Comparison of ENCODE assay signal across 17 mouse cellular contexts in genomic region chr14:32531371-32531770, GRCm38 (mm10). TPM values are rescaled to one million over a fixed set of nuclear protein-coding genes. Genes with fewer than 3 reads are reported as not detected.
A peak's percentile ranks its signal among the peaks of the same experiment; 100 is the strongest.
DNase-seq lines count a peak whose midpoint lies in the region; ATAC-seq lines count a peak whose summit lies in the region.
"Had no signal": no experiment of that assay in that cellular context is flagged by ENCODE, and none has a peak within 500 bp of the region (broad histone marks: within the 10 kb centered on the region; RNA-seq: fewer than 3 reads in every experiment).

No protein-coding gene starts in this region.

- H3K4me1 ChIP-seq in hindbrain, embryonic 14.5 days (replicated peaks; ENCODE audit: control insufficient read depth, insufficient read depth, low read length), result no peaks in the 10 kb centered on the region; the same call in 1 of the 2 replicates
- H3K4me1 ChIP-seq in hindbrain, embryonic 11.5 days (replicated peaks; ENCODE audit: control insufficient read depth, insufficient read depth, low read length), result no peaks in the 10 kb centered on the region
- peaks cover 16% of the 10 kb centered on the region for H3K4me1 ChIP-seq in midbrain, embryonic 10.5 days
- 0 out of 2 replicates have a peak, but pooled peaks cover 4% of the 10 kb centered on the region for H3K4me1 ChIP-seq in midbrain, embryonic 14.5 days (ENCODE audit: control insufficient read depth, insufficient read depth, low read length)
- H3K4me1 ChIP-seq in forebrain, embryonic 14.5 days (ENCODE audit: control insufficient read depth, insufficient read depth, low read length), result peaks cover 3% of the 10 kb centered on the region; the same call in 1 of the 2 replicates
- peaks cover 14% of the 10 kb centered on the region for H3K4me1 ChIP-seq in hindbrain, embryonic 16.5 days (ENCODE audit: control insufficient read depth, insufficient read depth, low read depth, low read length)
- no peaks in the 10 kb centered on the region for H3K4me1 ChIP-seq in intestine, embryonic 15.5 days (replicated peaks)
- H3K4me1 ChIP-seq: stomach, embryonic 15.5 days had no signal

- ATAC-seq in hindbrain, embryonic 14.5 days (ENCODE audit: low FRiP score), result 0 out of 2 replicates have a peak, but pooled peaks have one; percentile 27
- ATAC-seq in hindbrain, embryonic 11.5 days (ENCODE audit: low FRiP score), result no peak
- no peak for ATAC-seq in midbrain, embryonic 14.5 days (ENCODE audit: low FRiP score, low TSS enrichment)
- ATAC-seq in forebrain, embryonic 14.5 days, result peak; percentile 42; the same call in 1 of the 2 replicates
- ATAC-seq in hindbrain, embryonic 16.5 days, result no peak; the same call in 1 of the 2 replicates
- no peak for ATAC-seq in intestine, embryonic 15.5 days

- H3K36me3 ChIP-seq in hindbrain, embryonic 14.5 days (replicated peaks; ENCODE audit: control insufficient read depth, insufficient read depth), result peaks cover 18% of the 10 kb centered on the region
- no peaks in the 10 kb centered on the region for H3K36me3 ChIP-seq in hindbrain, embryonic 11.5 days (ENCODE audit: control insufficient read depth, insufficient read depth, low read length)
- H3K36me3 ChIP-seq in midbrain, embryonic 10.5 days, result peaks cover 61% of the 10 kb centered on the region
- H3K36me3 ChIP-seq in midbrain, embryonic 14.5 days (ENCODE audit: control insufficient read depth, insufficient read depth, low read length), result peaks cover 28% of the 10 kb centered on the region
- peaks cover 40% of the 10 kb centered on the region for H3K36me3 ChIP-seq in forebrain, embryonic 14.5 days (ENCODE audit: control insufficient read depth, insufficient read depth, low read length)
- peaks cover 3% of the 10 kb centered on the region; the same call in 1 of the 2 replicates for H3K36me3 ChIP-seq in hindbrain, embryonic 16.5 days (ENCODE audit: control insufficient read depth, insufficient read depth, low read length)
- 0 out of 2 replicates have a peak, but pooled peaks cover 4% of the 10 kb centered on the region for H3K36me3 ChIP-seq in intestine, embryonic 15.5 days

- 85% methylated on average over 3 of the region's 3 CpGs for WGBS in hindbrain, embryonic 14.5 days
- WGBS in hindbrain, embryonic 11.5 days, result 96% methylated on average over 3 of the region's 3 CpGs
- 87% methylated on average over 3 of the region's 3 CpGs for WGBS in midbrain, embryonic 10.5 days
- 86% methylated on average over 3 of the region's 3 CpGs for WGBS in midbrain, embryonic 14.5 days
- 45% methylated on average over 3 of the region's 3 CpGs for WGBS in forebrain, embryonic 14.5 days
- WGBS in hindbrain, embryonic 16.5 days, result 79% methylated on average over 3 of the region's 3 CpGs
- 87% methylated on average over 3 of the region's 3 CpGs for WGBS in intestine, embryonic 15.5 days

- H3K27me3 ChIP-seq in hindbrain, embryonic 14.5 days (ENCODE audit: control insufficient read depth, insufficient read depth, low read length), result no peaks in the 10 kb centered on the region
- H3K27me3 ChIP-seq in hindbrain, embryonic 11.5 days (ENCODE audit: control insufficient read depth, insufficient read depth, low read length), result no peaks in the 10 kb centered on the region
- no peaks in the 10 kb centered on the region for H3K27me3 ChIP-seq in midbrain, embryonic 10.5 days (ENCODE audit: low read depth, poor library complexity, severe bottlenecking)
- H3K27me3 ChIP-seq in midbrain, embryonic 14.5 days (ENCODE audit: control insufficient read depth, insufficient read depth, low read length), result no peaks in the 10 kb centered on the region
- H3K27me3 ChIP-seq in forebrain, embryonic 14.5 days (replicated peaks; ENCODE audit: control insufficient read depth, insufficient read depth, low read length), result no peaks in the 10 kb centered on the region
- no peaks in the 10 kb centered on the region for H3K27me3 ChIP-seq in hindbrain, embryonic 16.5 days (replicated peaks; ENCODE audit: control insufficient read depth, insufficient read depth, low read length)
- no peaks in the 10 kb centered on the region for H3K27me3 ChIP-seq in intestine, embryonic 15.5 days (replicated peaks)
- H3K27me3 ChIP-seq: embryonic facial prominence, embryonic 12.5 days; limb, embryonic 15.5 days; liver, embryonic 15.5 days; stomach, embryonic 15.5 days had no signal

- 0 out of 2 replicates have a peak overlapping the region, but pooled peaks have one; percentile 26 for H3K9ac ChIP-seq in hindbrain, embryonic 14.5 days
- H3K9ac ChIP-seq in hindbrain, embryonic 11.5 days (ENCODE audit: low read depth, low read length), result no peak overlapping the region
- H3K9ac ChIP-seq in midbrain, embryonic 14.5 days (replicated peaks; ENCODE audit: low read length), result no peak overlapping the region
- 0 out of 2 replicates have a peak overlapping the region, but pooled peaks have one; percentile 8 for H3K9ac ChIP-seq in forebrain, embryonic 14.5 days (ENCODE audit: low read length)
- H3K9ac ChIP-seq in hindbrain, embryonic 16.5 days (ENCODE audit: low read depth, low read length), result 0 out of 2 replicates have a peak overlapping the region, but pooled peaks have one; percentile 11
- H3K9ac ChIP-seq in intestine, embryonic 15.5 days, result no peak overlapping the region
- H3K9ac ChIP-seq: embryonic facial prominence, embryonic 12.5 days; limb, embryonic 15.5 days; liver, embryonic 15.5 days; stomach, embryonic 15.5 days had no signal

- DNase-seq in hindbrain, embryonic 14.5 days (ENCODE audit: low spot score), result no peak
- DNase-seq in hindbrain, embryonic 11.5 days (ENCODE audit: low spot score), result no peak
- no peak for DNase-seq in midbrain, embryonic 10.5 days (ENCODE audit: low spot score)
- DNase-seq in midbrain, embryonic 14.5 days, result no peak
- DNase-seq in forebrain, embryonic 14.5 days (ENCODE audit: low spot score), result no peak
- DNase-seq in spleen, adult 18-20 months, result no peak
- DNase-seq: gastrocnemius, postnatal 36 days; right cerebral cortex, postnatal 25 days; thymus, adult 18-20 months had no signal

- H3K4me3 ChIP-seq in hindbrain, embryonic 14.5 days (replicated peaks; ENCODE audit: low read length), result no peak overlapping the region
- H3K4me3 ChIP-seq in hindbrain, embryonic 11.5 days (ENCODE audit: low read depth, low read length), result no peak overlapping the region
- no peak overlapping the region for H3K4me3 ChIP-seq in midbrain, embryonic 10.5 days
- H3K4me3 ChIP-seq in midbrain, embryonic 14.5 days (replicated peaks; ENCODE audit: low read depth, low read length), result no peak overlapping the region
- H3K4me3 ChIP-seq in forebrain, embryonic 14.5 days (ENCODE audit: low read depth, low read length), result no peak overlapping the region
- H3K4me3 ChIP-seq in hindbrain, embryonic 16.5 days (ENCODE audit: low read length), result no peak overlapping the region
- no peak overlapping the region for H3K4me3 ChIP-seq in intestine, embryonic 15.5 days (replicated peaks)
- H3K4me3 ChIP-seq: embryonic facial prominence, embryonic 12.5 days; erythroblast, embryonic 14.5 days; layer of hippocampus, adult 2 months; limb, embryonic 15.5 days; liver, embryonic 15.5 days; stomach, embryonic 15.5 days had no signal

- H3K4me2 ChIP-seq in hindbrain, embryonic 14.5 days (replicated peaks), result no peak overlapping the region
- no peak overlapping the region for H3K4me2 ChIP-seq in hindbrain, embryonic 11.5 days (replicated peaks; ENCODE audit: low read depth, low read length)
- no peak overlapping the region for H3K4me2 ChIP-seq in midbrain, embryonic 14.5 days (ENCODE audit: low read length)
- H3K4me2 ChIP-seq in forebrain, embryonic 14.5 days (ENCODE audit: low read length), result no peak overlapping the region
- no peak overlapping the region for H3K4me2 ChIP-seq in hindbrain, embryonic 16.5 days (ENCODE audit: low read length)
- no peak overlapping the region for H3K4me2 ChIP-seq in intestine, embryonic 15.5 days (replicated peaks)
- H3K4me2 ChIP-seq: embryonic facial prominence, embryonic 12.5 days; limb, embryonic 15.5 days; liver, embryonic 15.5 days; stomach, embryonic 15.5 days had no signal

- no peaks in the 10 kb centered on the region for H3K9me3 ChIP-seq in hindbrain, embryonic 14.5 days (ENCODE audit: control insufficient read depth, low read length)
- no peaks in the 10 kb centered on the region for H3K9me3 ChIP-seq in hindbrain, embryonic 11.5 days (ENCODE audit: control insufficient read depth, low read length)
- no peaks in the 10 kb centered on the region for H3K9me3 ChIP-seq in midbrain, embryonic 10.5 days (replicated peaks)
- H3K9me3 ChIP-seq in midbrain, embryonic 14.5 days (ENCODE audit: control insufficient read depth, low read length), result no peaks in the 10 kb centered on the region
- no peaks in the 10 kb centered on the region for H3K9me3 ChIP-seq in forebrain, embryonic 14.5 days (replicated peaks; ENCODE audit: control insufficient read depth, low read length)
- no peaks in the 10 kb centered on the region for H3K9me3 ChIP-seq in hindbrain, embryonic 16.5 days (ENCODE audit: control insufficient read depth, low read length)
- H3K9me3 ChIP-seq in intestine, embryonic 15.5 days, result no peaks in the 10 kb centered on the region
- H3K9me3 ChIP-seq: embryonic facial prominence, embryonic 12.5 days; limb, embryonic 15.5 days; liver, embryonic 15.5 days; stomach, embryonic 15.5 days had no signal

- H3K27ac ChIP-seq in hindbrain, embryonic 14.5 days, result no peak overlapping the region
- H3K27ac ChIP-seq in hindbrain, embryonic 11.5 days (ENCODE audit: low read depth, low read length), result no peak overlapping the region
- 0 out of 2 replicates have a peak overlapping the region, but pooled peaks have one; percentile 33 for H3K27ac ChIP-seq in midbrain, embryonic 10.5 days (replicated peaks)
- H3K27ac ChIP-seq in midbrain, embryonic 14.5 days (replicated peaks; ENCODE audit: low read depth, low read length), result no peak overlapping the region
- H3K27ac ChIP-seq in forebrain, embryonic 14.5 days (ENCODE audit: low read depth, low read length), result no peak overlapping the region
- no peak overlapping the region for H3K27ac ChIP-seq in hindbrain, embryonic 16.5 days (ENCODE audit: low read depth, low read length)
- no peak overlapping the region for H3K27ac ChIP-seq in intestine, embryonic 15.5 days
- H3K27ac ChIP-seq: embryonic facial prominence, embryonic 12.5 days; layer of hippocampus, adult 2 months; limb, embryonic 15.5 days; liver, embryonic 15.5 days; stomach, embryonic 15.5 days had no signal

RNA-seq across cellular contexts. Expression of gene Ercc6, which starts 18.1 kb away (rescaled TPM):
- 22.1 and 24.4 TPM in 2 replicates for polyA plus RNA-seq in hindbrain, embryonic 14.5 days (2014; fragmentation: Nextera tagmentation; extraction: Ambion mirVana)
- polyA plus RNA-seq in hindbrain, embryonic 11.5 days (2014; fragmentation: Nextera tagmentation; extraction: Ambion mirVana), result 24.4 and 32.4 TPM in 2 replicates
- polyA plus RNA-seq in midbrain, embryonic 10.5 days (2016; fragmentation: Nextera tagmentation; extraction: Ambion mirVana), result 26.0 and 27.8 TPM in 2 replicates
- polyA plus RNA-seq in midbrain, embryonic 14.5 days (2014; fragmentation: Nextera tagmentation; extraction: Ambion mirVana), result 24.2 and 31.8 TPM in 2 replicates
- 14.8 and 24.2 TPM in 2 replicates for polyA plus RNA-seq in forebrain, embryonic 14.5 days (2014; fragmentation: Nextera tagmentation; extraction: Ambion mirVana)
- 24.2 and 24.3 TPM in 2 replicates for polyA plus RNA-seq in hindbrain, embryonic 16.5 days (2015; fragmentation: Nextera tagmentation; extraction: Ambion mirVana)
- 15.9 and 16.5 TPM in 2 replicates for polyA plus RNA-seq in intestine, embryonic 15.5 days (2015; fragmentation: Nextera tagmentation; extraction: Ambion mirVana)

Comparison
In these comparisons a context has a peak if more than half of its experiments do, and no peak if none do; other contexts are left out.
1. ATAC-seq: peak in hindbrain, embryonic 14.5 days (single experiment) and forebrain, embryonic 14.5 days (single experiment); none in hindbrain, embryonic 11.5 days (single experiment), midbrain, embryonic 14.5 days (single experiment), hindbrain, embryonic 16.5 days (single experiment) and intestine, embryonic 15.5 days (single experiment).
2. H3K9ac ChIP-seq: peak in hindbrain, embryonic 14.5 days (single experiment), forebrain, embryonic 14.5 days (single experiment) and hindbrain, embryonic 16.5 days (single experiment); none in hindbrain, embryonic 11.5 days (single experiment), midbrain, embryonic 14.5 days (single experiment) and intestine, embryonic 15.5 days (single experiment).